Mouse (Mus musculus): Measurements from ENCODE around the gene Fbxo3. TPM values are rescaled to one million over a fixed set of nuclear protein-coding genes. Genes with fewer than 3 reads are reported as not detected.
"Not testable (repeated sequence)": the region's sequence is repeated elsewhere in the genome, so short reads cannot be mapped to it uniquely, and the experiment has no call there.

Gene Fbxo3
- polyA plus RNA-seq, 1 experiment from 2014 or later, result 54.0 TPM

DNA sequence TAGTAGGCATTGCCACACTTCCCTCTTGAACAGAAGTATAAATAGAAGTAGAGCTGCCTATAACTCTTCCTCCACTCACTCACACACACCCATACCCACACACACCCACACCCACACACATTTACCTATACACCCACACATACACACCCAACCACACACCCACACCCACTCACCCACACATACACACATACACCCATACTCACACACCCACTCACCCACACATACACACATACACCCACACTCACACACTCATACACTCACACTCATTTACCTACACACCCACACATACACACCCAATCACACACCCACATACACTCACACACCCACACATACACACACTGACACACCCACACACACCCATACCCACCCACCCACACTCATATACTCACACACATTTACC, 55.0 kb downstream of the Fbxo3 start:
- no peaks in the 10 kb centered on the region for H3K36me3 ChIP-seq (ENCODE audit: insufficient read depth)
- H3K4me3 ChIP-seq (ENCODE audit: low read depth, low read length), result no peak overlapping the region
- no peaks in the 10 kb centered on the region for H3K9me3 ChIP-seq (ENCODE audit: low read depth, low read length)
- no peak overlapping the region for H3K27ac ChIP-seq (ENCODE audit: low read depth)
- no peaks in the 10 kb centered on the region for H3K4me1 ChIP-seq (ENCODE audit: insufficient read depth)
- H3K4me2 ChIP-seq, result no peak overlapping the region
- no peak overlapping the region for H3K9ac ChIP-seq
- H3K27me3 ChIP-seq (ENCODE audit: insufficient read depth, low read length), result no peaks in the 10 kb centered on the region
- DNase-seq (no peak), ATAC-seq (ENCODE audit: insufficient read depth) (no peak)
- TF ChIP-seq CTCF (IDR thresholded peaks at IDR 0.05; ENCODE audit: low read depth), result no peak

DNA sequence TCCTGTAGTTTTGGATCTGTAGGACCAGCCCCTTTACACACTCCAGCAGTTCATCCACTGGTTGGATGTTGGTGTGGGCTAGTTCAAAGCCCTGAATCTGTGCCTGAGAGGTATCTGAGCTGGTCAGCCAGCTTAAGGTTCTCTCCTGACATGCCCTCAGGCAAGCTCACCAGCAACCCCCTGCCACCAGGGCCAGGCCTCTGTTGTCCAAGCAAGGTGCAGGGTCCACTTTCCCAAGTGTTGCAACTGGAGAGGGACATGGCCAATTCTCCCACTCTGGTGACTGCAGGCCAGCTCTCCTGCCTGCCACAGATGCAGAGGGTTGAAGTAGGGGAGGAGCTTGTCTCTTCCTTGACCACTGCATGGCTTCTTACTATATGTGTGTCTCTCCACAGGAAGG, 56.5 kb downstream of the Fbxo3 start:
- H3K4me2 ChIP-seq; H3K9me3 ChIP-seq (ENCODE audit: low read depth, low read length); DNase-seq; H3K4me1 ChIP-seq (ENCODE audit: insufficient read depth); H3K9ac ChIP-seq; H3K27ac ChIP-seq (ENCODE audit: low read depth); H3K4me3 ChIP-seq (ENCODE audit: low read depth, low read length); H3K27me3 ChIP-seq (ENCODE audit: insufficient read depth, low read length); H3K36me3 ChIP-seq (ENCODE audit: insufficient read depth); ATAC-seq (ENCODE audit: insufficient read depth): not testable (repeated sequence)

DNA sequence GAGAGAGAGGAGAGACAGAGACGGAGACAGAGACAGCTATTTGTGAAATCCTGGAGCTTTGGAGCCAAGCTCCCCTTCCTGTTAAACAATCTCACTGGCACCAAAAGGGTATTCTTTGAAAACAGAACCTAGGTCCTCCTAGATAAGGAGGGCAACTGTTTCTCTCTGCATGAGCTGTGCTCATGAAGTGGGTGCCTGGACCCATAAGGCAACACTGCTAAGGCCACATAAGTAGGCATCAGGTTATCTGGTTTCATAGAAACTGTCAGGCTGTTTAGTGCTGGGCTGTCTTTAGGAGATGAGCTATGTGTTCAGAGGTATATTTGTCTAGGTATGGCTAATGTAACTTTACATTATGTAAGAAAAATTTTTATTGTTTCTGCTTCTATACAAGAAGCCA, 60.0 kb downstream of the Fbxo3 start:
- not testable (repeated sequence) for H3K9ac ChIP-seq; H3K4me3 ChIP-seq (ENCODE audit: low read depth, low read length); H3K36me3 ChIP-seq (ENCODE audit: insufficient read depth); H3K4me1 ChIP-seq (ENCODE audit: insufficient read depth); H3K9me3 ChIP-seq (ENCODE audit: low read depth, low read length); H3K27ac ChIP-seq (ENCODE audit: low read depth); ATAC-seq (ENCODE audit: insufficient read depth); DNase-seq; H3K27me3 ChIP-seq (ENCODE audit: insufficient read depth, low read length); H3K4me2 ChIP-seq
- WGBS, result 90% methylated on average over 1 of the region's 1 CpGs

- no peaks in the 10 kb centered on the region for H3K9me3 ChIP-seq (ENCODE audit: low read depth, low read length)
- no peak overlapping the region for H3K4me2 ChIP-seq
- WGBS, result 74% methylated on average over 2 of the region's 2 CpGs
- H3K36me3 ChIP-seq (ENCODE audit: insufficient read depth), result no peaks in the 10 kb centered on the region
- no peaks in the 10 kb centered on the region for H3K27me3 ChIP-seq (ENCODE audit: insufficient read depth, low read length)
- H3K4me1 ChIP-seq (ENCODE audit: insufficient read depth), result no peaks in the 10 kb centered on the region
- no peak overlapping the region for H3K9ac ChIP-seq
- no peak for DNase-seq
- TF ChIP-seq CTCF (IDR thresholded peaks at IDR 0.05; ENCODE audit: low read depth), result no peak
- H3K4me3 ChIP-seq (ENCODE audit: low read depth, low read length), result no peak overlapping the region
- H3K27ac ChIP-seq (ENCODE audit: low read depth), result no peak overlapping the region
- ATAC-seq (ENCODE audit: insufficient read depth), result no peak
Observed at GRCm38 (mm10) chr2:104093305-104093704, 65.8 kb downstream of the Fbxo3 start.

- 0 out of 2 replicates have a peak, but pooled peaks cover 6% of the 10 kb centered on the region for H3K4me1 ChIP-seq (ENCODE audit: insufficient read depth)
- peak within 1 kb of the TSS; percentile 84 for H3K27ac ChIP-seq (ENCODE audit: low read depth)
- H3K36me3 ChIP-seq (ENCODE audit: insufficient read depth), result no peaks in the 10 kb centered on the region
- H3K9me3 ChIP-seq (ENCODE audit: low read depth, low read length), result no peaks in the 10 kb centered on the region
- TF ChIP-seq CTCF (IDR thresholded peaks at IDR 0.05; ENCODE audit: low read depth), result no peak
- ATAC-seq (ENCODE audit: insufficient read depth) (peak; percentile 95), DNase-seq (peak; percentile 92)
- H3K4me3 ChIP-seq (ENCODE audit: low read depth, low read length), result peak within 1 kb of the TSS; percentile 50
- peak within 1 kb of the TSS; percentile 80 for H3K4me2 ChIP-seq
- 4% methylated on average over 15 of the region's 15 CpGs for WGBS
- no peaks in the 10 kb centered on the region for H3K27me3 ChIP-seq (ENCODE audit: insufficient read depth, low read length)
- peak within 1 kb of the TSS; percentile 58 for H3K9ac ChIP-seq
Observed at GRCm38 (mm10) chr2:104095741-104096213, 68.3 kb downstream of the Fbxo3 start, which contains the start of gene Cd59a. Gene Cd59a (plus strand): TSS chr2:104095801.

- peak; percentile 6; the same call in 1 of the 2 replicates for ATAC-seq (ENCODE audit: insufficient read depth)
- no peak for TF ChIP-seq CTCF (IDR thresholded peaks at IDR 0.05; ENCODE audit: low read depth)
- WGBS, result 40% methylated on average over 10 of the region's 10 CpGs
- Histone ChIP-seq H3K4me3 (ENCODE audit: low read depth, low read length) (peak overlapping the region; percentile 50), H3K9ac (peak overlapping the region; percentile 58), H3K4me2 (peak overlapping the region; percentile 80), H3K9me3 (ENCODE audit: low read depth, low read length) (no peaks in the 10 kb centered on the region), H3K36me3 (ENCODE audit: insufficient read depth) (no peaks in the 10 kb centered on the region), H3K4me1 (ENCODE audit: insufficient read depth) (0 out of 2 replicates have a peak, but pooled peaks cover 6% of the 10 kb centered on the region), H3K27ac (ENCODE audit: low read depth) (peak overlapping the region; percentile 84), H3K27me3 (ENCODE audit: insufficient read depth, low read length) (no peaks in the 10 kb centered on the region)
- no peak for DNase-seq
Observed at GRCm38 (mm10) chr2:104096256-104096655, 68.7 kb downstream of the Fbxo3 start.

DNA sequence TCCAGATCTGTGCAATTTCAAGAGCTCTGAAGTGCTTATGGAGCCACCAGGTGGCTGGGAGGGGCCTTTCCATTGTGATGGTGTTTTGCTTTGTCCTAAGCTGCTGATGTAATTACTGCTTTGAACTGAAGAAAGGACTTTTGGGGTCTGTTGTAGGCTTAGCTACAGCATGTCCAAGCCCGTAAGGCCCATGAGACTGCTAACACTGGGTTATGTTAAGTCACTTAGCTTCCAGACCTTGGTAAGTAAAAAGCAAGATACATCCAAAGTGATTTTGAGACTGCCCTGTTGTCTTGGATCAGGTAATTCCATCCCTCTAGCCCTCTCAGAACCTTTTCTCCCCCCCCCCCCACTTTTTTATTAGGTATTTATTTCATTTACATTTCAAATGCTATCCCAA, 69.3 kb downstream of the Fbxo3 start:
- not testable (repeated sequence) for H3K27ac ChIP-seq (ENCODE audit: low read depth); DNase-seq; H3K4me1 ChIP-seq (ENCODE audit: insufficient read depth); H3K9ac ChIP-seq; H3K36me3 ChIP-seq (ENCODE audit: insufficient read depth); H3K27me3 ChIP-seq (ENCODE audit: insufficient read depth, low read length); H3K9me3 ChIP-seq (ENCODE audit: low read depth, low read length); ATAC-seq (ENCODE audit: insufficient read depth)
- 86% methylated on average over 1 of the region's 1 CpGs for WGBS
- Histone ChIP-seq H3K4me3 (ENCODE audit: low read depth, low read length) (peak overlapping the region; percentile 50; the same call in 1 of the 2 replicates), H3K4me2 (peak overlapping the region; percentile 80)

- H3K9me3 ChIP-seq (ENCODE audit: low read depth, low read length); H3K4me1 ChIP-seq (ENCODE audit: insufficient read depth); H3K36me3 ChIP-seq (ENCODE audit: insufficient read depth); H3K9ac ChIP-seq; H3K27ac ChIP-seq (ENCODE audit: low read depth); DNase-seq; ATAC-seq (ENCODE audit: insufficient read depth); H3K27me3 ChIP-seq (ENCODE audit: insufficient read depth, low read length); H3K4me3 ChIP-seq (ENCODE audit: low read depth, low read length): not testable (repeated sequence)
- WGBS, result 91% methylated on average over 4 of the region's 4 CpGs
- H3K4me2 ChIP-seq, result 0 out of 2 replicates have a peak overlapping the region, but pooled peaks have one; percentile 10
Observed at GRCm38 (mm10) chr2:104097396-104097795, 69.9 kb downstream of the Fbxo3 start.
